Mouse (Mus musculus) G1E (cell line): ENCODE measurements around the gene Gprc5a. TPM values are rescaled to one million over a fixed set of nuclear protein-coding genes. Genes with fewer than 3 reads are reported as not detected.

Experiments
- ATAC-seq: 2 replicates; pipeline ENCODE4 v1.8.0; 2016; ENCODE audit warnings: mild to moderate bottlenecking; ENCODE audit not compliant: insufficient number of reproducible peaks, poor library complexity, low FRiP score, severe bottlenecking; ENCODE audit errors: extremely low read depth
- DNase-seq: peaks from one replicate; pipeline ENCODE4 v3.0.0; 2012; ENCODE audit warnings: low spot score
- H3K27me3 ChIP-seq: 2 replicates; pipeline ENCODE4 v1.6.1; 2012; ENCODE audit warnings: mild to moderate bottlenecking, low read length, inconsistent platforms; ENCODE audit not compliant: insufficient read depth
- H3K36me3 ChIP-seq: replicated peaks from 2 replicates; pipeline ENCODE3; 2012; ENCODE audit warnings: mild to moderate bottlenecking, inconsistent platforms
- H3K4me1 ChIP-seq: 2 replicates; pipeline ENCODE4 v1.6.1; 2012; ENCODE audit warnings: low read depth, low read length, inconsistent platforms, mixed read lengths; ENCODE audit not compliant: insufficient read depth
- H3K4me3 ChIP-seq: 2 replicates; pipeline ENCODE4 v1.5.1; 2012; ENCODE audit warnings: low read depth, mild to moderate bottlenecking, inconsistent platforms, low read length, moderate library complexity, mixed read lengths
- H3K9me3 ChIP-seq: replicated peaks from 2 replicates; pipeline ENCODE4 v1.6.1; 2012; ENCODE audit warnings: inconsistent platforms
- CTCF ChIP-seq: IDR thresholded peaks from 2 replicates; pipeline ENCODE4 v1.5.1; 2012; ENCODE audit warnings: low read depth, low read length, inconsistent platforms, mixed read lengths
- GATA1 ChIP-seq: IDR thresholded peaks from 2 replicates; pipeline ENCODE4 v1.6.1; 2012; ENCODE audit warnings: borderline replicate concordance, low read length, inconsistent platforms, mixed read lengths
- GATA2 ChIP-seq: IDR thresholded peaks from 2 replicates; pipeline ENCODE4 v1.6.1; 2012; ENCODE audit warnings: low read depth, low read length, inconsistent platforms, borderline replicate concordance
- POLR2AphosphoS5 ChIP-seq: IDR thresholded peaks from 2 replicates; pipeline ENCODE4 v1.6.1; 2012; ENCODE audit warnings: low read depth, low read length, inconsistent platforms; ENCODE audit not compliant: insufficient replicate concordance
- TAL1 ChIP-seq: conservative IDR thresholded peaks from 2 replicates; pipeline ENCODE4 v1.6.1; 2012; ENCODE audit warnings: low read depth, low read length, inconsistent platforms, mixed read lengths
- polyA plus RNA-seq: library from polyadenylated mRNA; stranded (reverse); fragments of >175 nt; gene quantifications from 2 replicates; pipeline ENCODE4 v1.2.3, GENCODE M21; 2012
- total RNA-seq, 2 experiments: library from RNA; stranded (forward) in 1 of 2; stranded (reverse) in 1 of 2; fragments of 200-1000 nt in 1 of 2; fragments of >200 nt in 1 of 2; fragmentation: Nextera tagmentation in 1 of 2; gene quantifications; 2 replicates each; pipeline ENCODE4 v1.2.3; 2014 to 2017

Gprc5a gene
- total and polyA plus RNA-seq, 3 experiments: not detected

- ATAC-seq: no peak
- Histone ChIP-seq H3K4me3 (no peak overlapping the region), H3K36me3 (no peaks in the 10 kb centered on the region), H3K9me3 (no peaks in the 10 kb centered on the region), H3K27me3 (peaks cover 3% of the 10 kb centered on the region), H3K4me1 (peaks cover 5% of the 10 kb centered on the region; the same call in 1 of the 2 replicates)
- TF ChIP-seq CTCF (no peak), TAL1 (no peak), GATA2 (no peak), POLR2AphosphoS5 (no peak), GATA1 (no peak)
- no peak for DNase-seq
These were observed 16.5 kb upstream of the Gprc5a start for GRCm38 (mm10) chr6:135048956-135049355.

GRCm38 (mm10) chr6:135053789-135054188 lies 11.7 kb upstream of the Gprc5a start:
- no peak for ATAC-seq
- no peak for TF ChIP-seq CTCF
- TF ChIP-seq POLR2AphosphoS5: no peak
- TF ChIP-seq TAL1: no peak
- TF ChIP-seq GATA2: no peak
- TF ChIP-seq GATA1: no peak
- Histone ChIP-seq H3K4me1 (no peaks in the 10 kb centered on the region), H3K27me3 (peaks cover 4% of the 10 kb centered on the region; the same call in 1 of the 2 replicates), H3K4me3 (no peak overlapping the region), H3K9me3 (no peaks in the 10 kb centered on the region), H3K36me3 (no peaks in the 10 kb centered on the region)
- DNase-seq: no peak

GRCm38 (mm10) chr6:135055882-135056281 lies 9.6 kb upstream of the Gprc5a start:
- no peak for TF ChIP-seq GATA1
- no peak for TF ChIP-seq CTCF
- TF ChIP-seq TAL1: no peak
- no peak for TF ChIP-seq POLR2AphosphoS5
- no peak for TF ChIP-seq GATA2
- Histone ChIP-seq H3K9me3 (no peaks in the 10 kb centered on the region), H3K4me1 (no peaks in the 10 kb centered on the region), H3K36me3 (no peaks in the 10 kb centered on the region), H3K27me3 (peaks cover 4% of the 10 kb centered on the region; the same call in 1 of the 2 replicates), H3K4me3 (no peak overlapping the region)
- DNase-seq: no peak
- ATAC-seq: no peak

GRCm38 (mm10) chr6:135060728-135061127 lies 4.7 kb upstream of the Gprc5a start:
- no peaks in the 10 kb centered on the region; the same call in 1 of the 2 replicates for H3K27me3 ChIP-seq
- no peaks in the 10 kb centered on the region for H3K9me3 ChIP-seq
- TF ChIP-seq POLR2AphosphoS5 (no peak), GATA2 (no peak), TAL1 (no peak), GATA1 (no peak), CTCF (no peak)
- H3K4me1 ChIP-seq: no peaks in the 10 kb centered on the region
- H3K4me3 ChIP-seq: no peak overlapping the region
- ATAC-seq (no peak), DNase-seq (no peak)
- H3K36me3 ChIP-seq: no peaks in the 10 kb centered on the region

GRCm38 (mm10) chr6:135064621-135065020 lies 830 bp upstream of the Gprc5a start:
- no peaks in the 10 kb centered on the region for H3K36me3 ChIP-seq
- ATAC-seq: no peak
- no peaks in the 10 kb centered on the region for H3K9me3 ChIP-seq
- H3K27me3 ChIP-seq: no peaks in the 10 kb centered on the region; the same call in 1 of the 2 replicates
- no peak for DNase-seq
- no peaks in the 10 kb centered on the region for H3K4me1 ChIP-seq
- TF ChIP-seq GATA2 (no peak), GATA1 (no peak), CTCF (no peak), TAL1 (no peak)
- H3K4me3 ChIP-seq: no peak overlapping the region

GRCm38 (mm10) chr6:135066795-135067445 lies 1.5 kb downstream of the Gprc5a start:
- DNase-seq (no peak), ATAC-seq (no peak)
- TF ChIP-seq TAL1: no peak
- TF ChIP-seq POLR2AphosphoS5: no peak
- no peak for TF ChIP-seq GATA1
- no peak for TF ChIP-seq CTCF
- Histone ChIP-seq H3K4me3 (no peak overlapping the region), H3K27me3 (no peaks in the 10 kb centered on the region; the same call in 1 of the 2 replicates), H3K4me1 (no peaks in the 10 kb centered on the region), H3K36me3 (no peaks in the 10 kb centered on the region), H3K9me3 (no peaks in the 10 kb centered on the region)
